Mouse (Mus musculus) right cerebral cortex, postnatal 25 days (tissue): ENCODE measurements around the gene Sdr39u1.

ENCODE experiments used
- DNase-seq: peaks from one replicate; pipeline ENCODE4 v3.0.0; 2022

The Sdr39u1 gene

DNA sequence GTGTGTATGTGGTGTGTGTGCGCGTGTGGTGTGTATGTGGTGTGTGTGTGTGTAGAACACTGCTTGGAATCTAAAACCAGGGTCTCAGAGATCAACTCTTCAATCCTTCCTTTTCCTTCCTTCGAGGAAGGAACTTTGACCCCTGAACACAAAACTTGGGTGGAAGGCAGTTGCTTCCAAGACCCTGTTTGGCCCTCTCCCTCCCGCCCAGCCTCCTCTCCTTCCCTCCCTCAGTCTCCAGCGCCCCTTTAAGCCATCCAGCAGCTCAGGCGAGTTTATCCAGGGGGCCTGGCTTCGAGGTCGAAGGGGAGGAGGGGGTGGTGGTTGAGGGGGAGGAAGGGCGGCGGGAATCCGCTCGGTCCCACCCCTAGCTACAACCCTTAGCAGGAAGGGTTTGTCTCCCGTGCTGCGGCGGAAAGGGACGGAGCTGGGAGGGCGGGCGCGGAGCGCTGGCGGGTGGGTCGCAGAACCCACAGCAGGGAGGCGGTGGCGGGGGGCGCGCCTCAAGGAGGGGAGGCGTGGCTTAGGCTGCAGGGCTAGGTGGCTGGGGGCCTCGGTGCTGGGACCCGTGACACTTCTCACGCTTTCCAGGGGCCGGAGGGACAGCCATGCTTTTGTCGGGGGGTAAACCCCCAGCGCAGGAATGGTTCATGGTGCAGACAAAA, 46.3 kb downstream of the Sdr39u1 start, which contains the start of gene Nynrin:
Gene Nynrin, plus strand, starts transcription at position 390 of the 665 bp plus-strand sequence.
- DNase-seq = peak; percentile 31

DNA sequence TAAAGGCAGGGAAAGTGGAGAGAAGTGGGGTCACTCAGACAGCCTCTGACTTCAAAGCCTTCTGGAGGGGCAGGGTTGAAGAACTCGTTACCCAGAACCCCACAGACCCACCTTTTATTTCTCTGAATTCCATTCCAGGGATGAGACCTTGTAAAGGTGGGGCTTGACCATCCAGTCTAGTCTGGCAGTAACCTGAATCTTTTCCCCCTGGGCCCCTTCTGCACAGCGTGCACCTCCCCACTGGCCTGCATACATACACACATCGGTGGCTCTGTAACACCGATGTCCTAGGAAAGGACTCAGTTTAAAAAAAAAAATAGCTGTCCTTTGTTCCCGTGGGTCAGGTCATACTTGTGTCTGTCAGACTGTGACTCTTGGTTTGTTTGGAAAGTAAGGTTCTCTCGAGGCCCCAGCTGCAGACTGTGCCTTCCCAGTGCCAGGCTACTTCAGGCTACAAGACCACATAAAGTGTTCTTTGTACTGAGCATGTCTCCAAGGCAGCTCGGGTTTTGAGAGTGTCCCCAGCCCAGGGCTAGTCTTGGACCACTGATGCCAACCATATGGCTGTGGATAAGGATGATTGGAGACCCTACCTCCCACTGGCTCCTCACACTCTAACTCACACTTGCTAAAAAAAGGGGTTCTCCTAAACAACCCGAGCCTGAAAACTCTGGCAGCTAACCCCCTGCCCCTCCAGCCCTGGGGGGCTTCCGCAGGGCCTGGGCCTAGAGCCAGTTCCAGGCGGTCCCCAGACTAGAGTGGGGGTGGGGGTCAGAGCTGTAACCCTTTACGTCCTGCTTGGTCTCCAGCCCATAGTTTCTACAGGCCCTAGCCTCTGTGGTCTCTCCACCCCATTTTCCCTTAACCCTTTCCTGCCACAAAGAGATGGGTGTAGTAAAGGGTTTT, 47.2 kb downstream of the Sdr39u1 start:
- DNase-seq = no peak

DNA sequence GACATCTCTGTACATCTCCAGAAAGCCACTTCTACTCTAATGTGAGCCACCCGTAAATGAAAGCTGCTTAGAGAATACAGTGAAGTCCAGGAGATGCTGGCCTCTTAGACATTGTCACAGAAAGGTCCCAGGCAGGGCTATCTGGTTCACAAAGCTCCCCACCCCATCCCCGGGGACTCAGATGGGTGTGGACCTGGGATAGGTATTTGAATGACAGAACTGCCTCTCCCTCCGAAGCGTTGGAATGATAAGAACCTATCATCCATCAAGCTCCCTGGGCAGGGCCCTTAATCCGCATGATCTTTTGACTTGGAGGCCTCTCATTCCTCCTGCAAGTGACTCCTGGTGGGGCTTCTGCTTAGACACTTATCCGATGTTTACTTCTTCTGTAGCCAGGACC, 49.2 kb downstream of the Sdr39u1 start:
- no peak for DNase-seq
